Mouse (Mus musculus): ENCODE measurements around the gene Pnma1.

The Pnma1 gene

GRCm38 (mm10) chr12:84154786-84155522, 6.7 kb upstream of the Pnma1 start:
- peak; percentile 78 for DNase-seq (ENCODE audit: low spot score)

DNA sequence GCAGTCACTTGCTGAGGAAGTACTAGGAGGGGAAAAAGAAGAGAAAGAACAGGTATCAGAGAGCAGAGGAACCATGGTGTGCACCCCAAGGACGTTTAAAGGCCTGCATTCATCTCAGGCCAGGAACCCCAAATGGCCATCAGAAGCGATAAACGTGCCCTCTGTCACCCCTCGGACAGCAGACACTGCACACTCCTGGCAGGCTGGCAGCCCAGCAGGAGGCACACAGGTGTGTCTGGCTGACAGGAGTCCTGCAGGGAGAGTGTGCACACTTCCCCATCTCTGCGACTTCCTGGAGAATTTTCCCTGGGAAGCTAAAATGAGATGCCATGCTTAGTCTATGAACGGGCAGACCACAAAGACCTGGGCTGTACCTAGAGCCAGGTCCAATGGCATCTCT, 5.1 kb upstream of the Pnma1 start:
- DNase-seq (ENCODE audit: low spot score): no peak

- no peak for DNase-seq (ENCODE audit: low spot score)
These were observed 4.3 kb upstream of the Pnma1 start for GRCm38 (mm10) chr12:84152352-84153190.

- DNase-seq (ENCODE audit: low spot score): no peak
These were observed 3.6 kb upstream of the Pnma1 start for GRCm38 (mm10) chr12:84151911-84152310.

DNA sequence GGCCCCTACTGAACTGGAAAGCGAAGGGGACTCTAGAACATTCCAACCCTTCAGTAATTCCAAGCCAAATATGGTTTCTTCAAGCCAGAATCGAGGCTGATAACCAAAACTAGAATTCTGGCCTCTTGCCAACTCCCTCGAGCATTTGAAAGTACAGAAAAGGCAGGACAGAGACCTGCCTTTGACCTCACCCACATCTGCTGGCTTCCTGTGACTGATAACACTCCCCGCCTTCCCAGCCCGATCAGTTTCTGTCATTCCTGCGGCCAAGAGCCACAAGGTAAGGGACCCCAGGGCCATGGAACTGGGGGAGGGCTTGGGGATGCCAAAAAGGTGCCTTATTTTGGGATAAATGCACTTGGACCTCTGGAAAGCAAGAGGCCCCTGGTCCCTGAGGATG, 2.7 kb upstream of the Pnma1 start:
- no peak for DNase-seq (ENCODE audit: low spot score)

DNA sequence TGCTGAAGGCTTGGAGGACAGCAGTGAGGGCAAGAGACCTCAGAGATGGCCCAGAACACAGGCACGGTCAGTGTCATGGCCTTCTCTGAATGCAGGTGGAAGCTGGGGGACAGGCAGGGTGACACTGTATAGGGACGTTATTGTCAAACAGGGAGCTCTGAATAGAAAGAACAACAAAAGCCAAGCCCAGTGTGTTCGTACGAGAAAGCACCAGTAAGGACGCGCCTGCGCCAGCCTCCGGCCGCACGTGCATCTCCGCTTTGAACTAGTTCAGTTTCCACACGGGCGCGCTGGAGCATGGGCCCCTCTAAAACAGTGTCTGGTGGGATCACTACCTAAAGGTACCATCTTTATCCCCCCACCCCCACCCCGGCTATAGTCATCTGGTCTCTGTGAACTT, 1.7 kb upstream of the Pnma1 start:
- DNase-seq (ENCODE audit: low spot score): no peak

GRCm38 (mm10) chr12:84148622-84149012, 328 bp upstream of the Pnma1 start:
- no peak for DNase-seq (ENCODE audit: low spot score)

DNA sequence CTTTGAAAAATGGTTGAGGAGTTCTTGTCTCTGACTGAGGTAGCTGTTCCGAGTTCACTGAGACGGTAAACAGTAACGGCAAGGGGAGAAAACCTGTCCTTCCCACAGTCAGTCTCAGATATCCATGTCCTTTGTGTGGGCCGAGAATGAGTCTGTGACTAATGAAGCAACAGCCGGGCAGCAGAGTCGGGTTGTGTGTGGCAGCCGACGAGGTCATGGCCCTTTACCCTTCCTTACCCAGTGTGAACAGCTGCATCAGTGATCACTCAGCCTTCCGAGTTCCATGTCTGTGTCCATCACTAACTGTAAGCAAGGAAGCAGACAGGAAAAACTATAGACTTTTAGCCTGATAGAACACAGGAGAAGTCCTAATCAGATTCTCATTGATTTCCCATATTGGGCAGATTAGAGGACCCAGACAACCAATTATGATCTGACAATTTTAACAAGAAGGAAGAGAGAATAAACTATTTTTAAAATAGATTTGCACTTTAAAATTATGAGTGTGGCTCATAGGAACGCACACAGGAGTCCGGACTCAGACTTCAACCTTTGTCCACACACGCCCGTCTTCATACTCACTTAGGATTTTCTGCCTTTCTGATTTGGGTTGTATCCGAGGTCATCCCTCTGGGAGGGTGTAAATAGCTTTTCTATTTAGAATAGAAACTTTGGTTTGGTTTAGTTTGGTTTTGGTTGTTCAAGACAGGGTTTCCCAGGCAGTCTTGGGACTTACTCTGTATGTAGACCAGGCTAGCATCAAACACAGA, 5.8 kb downstream of the Pnma1 start:
- DNase-seq (ENCODE audit: low spot score): no peak

DNA sequence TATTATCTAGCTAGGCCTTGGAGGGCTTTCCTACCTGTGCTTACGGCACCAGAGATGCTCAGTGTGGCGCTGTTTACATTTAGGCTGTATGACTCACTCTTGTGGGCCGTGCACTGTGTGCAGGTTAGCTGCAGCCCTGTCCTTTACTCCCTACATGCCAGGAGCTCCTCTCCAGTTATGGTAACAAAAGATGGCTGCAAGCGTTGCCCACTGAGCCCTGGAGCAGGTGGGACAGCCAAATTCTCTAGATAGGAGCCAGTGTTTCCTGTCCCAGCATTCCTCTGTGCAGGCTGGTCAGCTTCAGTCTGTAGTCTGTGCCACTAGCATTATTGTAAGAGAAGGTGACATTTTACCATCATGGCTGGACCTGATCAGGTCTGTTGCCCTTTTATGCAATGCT, 7.0 kb downstream of the Pnma1 start:
- DNase-seq (ENCODE audit: low spot score): no peak

GRCm38 (mm10) chr12:84140135-84140534, 8.2 kb downstream of the Pnma1 start:
- DNase-seq (ENCODE audit: low spot score): no peak

GRCm38 (mm10) chr12:84137131-84137530, 11.2 kb downstream of the Pnma1 start:
- DNase-seq (ENCODE audit: low spot score): no peak

- DNase-seq (ENCODE audit: low spot score): peak; percentile 25
These were observed 16.0 kb downstream of the Pnma1 start for GRCm38 (mm10) chr12:84132265-84132664.

- DNase-seq (ENCODE audit: low spot score): peak; percentile 20
These were observed 18.4 kb downstream of the Pnma1 start for GRCm38 (mm10) chr12:84129931-84130330.

DNA sequence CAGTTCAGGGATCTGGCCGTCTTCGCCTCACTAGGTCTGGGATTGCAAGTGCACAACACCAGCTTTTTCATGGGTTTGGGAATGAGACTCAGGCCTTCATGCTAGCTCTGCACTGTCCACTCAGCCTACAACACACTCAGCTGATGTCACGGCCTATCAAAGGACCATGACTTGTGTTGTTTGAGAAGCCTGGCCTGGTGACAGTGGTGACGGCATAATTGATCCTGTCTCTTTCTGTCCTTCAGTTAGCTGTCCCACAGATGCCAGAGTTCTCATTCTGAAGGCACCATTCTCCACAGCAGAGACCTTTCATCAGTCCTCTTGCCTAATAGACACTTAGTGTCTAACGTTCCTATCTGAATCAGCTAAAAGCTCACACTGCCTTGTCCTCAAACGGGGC, 19.7 kb downstream of the Pnma1 start:
- DNase-seq (ENCODE audit: low spot score): no peak

DNA sequence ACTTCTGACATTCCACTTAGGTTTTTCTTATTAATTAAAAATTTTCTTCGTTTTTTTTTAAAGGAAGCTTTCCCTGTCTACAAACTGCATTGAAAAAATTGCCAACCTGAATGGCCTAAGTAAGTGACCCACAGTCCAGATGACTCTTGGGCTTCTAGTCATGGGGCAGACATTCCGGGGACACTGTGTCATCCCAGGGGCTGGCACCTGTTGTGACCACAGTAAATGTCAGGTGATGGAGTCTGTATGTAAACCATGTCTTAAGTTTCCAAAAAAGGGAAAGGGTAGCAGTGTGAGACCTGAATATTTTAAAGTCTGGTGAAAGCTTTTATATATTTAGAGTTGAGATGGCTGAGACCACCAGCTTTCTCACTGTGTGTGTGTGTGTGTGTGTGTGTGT, 21.4 kb downstream of the Pnma1 start:
- DNase-seq (ENCODE audit: low spot score): no peak

DNA sequence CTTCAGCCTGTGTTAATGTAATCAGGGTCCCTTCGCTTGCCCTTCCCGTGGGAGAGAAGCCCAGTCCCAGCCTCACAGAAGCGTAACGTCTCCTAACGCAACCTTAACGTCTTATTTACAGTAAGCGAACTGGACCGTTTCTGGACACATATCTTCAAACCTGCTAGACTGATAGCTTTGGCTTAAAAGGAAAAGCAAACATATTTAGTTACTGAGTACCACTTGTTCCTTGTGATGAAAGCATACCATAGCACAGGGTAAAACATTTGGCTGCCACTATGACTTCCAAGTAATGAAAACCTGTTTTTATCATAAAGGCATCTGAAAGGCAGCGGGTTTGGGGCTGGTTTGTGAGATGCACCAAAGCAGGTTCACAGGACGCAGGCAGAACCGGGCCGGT, 22.4 kb downstream of the Pnma1 start:
- DNase-seq (ENCODE audit: low spot score): peak; percentile 65

DNA sequence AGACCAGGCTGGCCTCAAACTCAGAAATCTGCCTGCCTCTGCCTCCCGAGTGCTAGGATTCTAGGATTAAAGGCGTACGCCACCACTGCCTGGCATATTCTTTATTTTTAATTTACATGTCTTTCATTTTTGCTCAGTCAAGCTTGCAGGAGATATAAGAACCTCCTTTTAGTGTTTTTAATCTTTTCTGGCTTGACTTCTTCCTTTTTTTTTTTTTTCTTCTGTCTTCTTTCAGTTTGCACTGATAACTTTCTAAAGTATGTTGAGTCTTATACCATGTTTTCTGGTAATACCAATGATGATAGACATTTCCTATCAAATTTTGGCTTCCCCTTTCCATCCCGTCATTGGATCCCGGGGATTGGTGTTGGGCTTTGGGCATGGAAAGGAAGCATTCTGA, 28.7 kb downstream of the Pnma1 start:
- DNase-seq (ENCODE audit: low spot score): no peak

DNA sequence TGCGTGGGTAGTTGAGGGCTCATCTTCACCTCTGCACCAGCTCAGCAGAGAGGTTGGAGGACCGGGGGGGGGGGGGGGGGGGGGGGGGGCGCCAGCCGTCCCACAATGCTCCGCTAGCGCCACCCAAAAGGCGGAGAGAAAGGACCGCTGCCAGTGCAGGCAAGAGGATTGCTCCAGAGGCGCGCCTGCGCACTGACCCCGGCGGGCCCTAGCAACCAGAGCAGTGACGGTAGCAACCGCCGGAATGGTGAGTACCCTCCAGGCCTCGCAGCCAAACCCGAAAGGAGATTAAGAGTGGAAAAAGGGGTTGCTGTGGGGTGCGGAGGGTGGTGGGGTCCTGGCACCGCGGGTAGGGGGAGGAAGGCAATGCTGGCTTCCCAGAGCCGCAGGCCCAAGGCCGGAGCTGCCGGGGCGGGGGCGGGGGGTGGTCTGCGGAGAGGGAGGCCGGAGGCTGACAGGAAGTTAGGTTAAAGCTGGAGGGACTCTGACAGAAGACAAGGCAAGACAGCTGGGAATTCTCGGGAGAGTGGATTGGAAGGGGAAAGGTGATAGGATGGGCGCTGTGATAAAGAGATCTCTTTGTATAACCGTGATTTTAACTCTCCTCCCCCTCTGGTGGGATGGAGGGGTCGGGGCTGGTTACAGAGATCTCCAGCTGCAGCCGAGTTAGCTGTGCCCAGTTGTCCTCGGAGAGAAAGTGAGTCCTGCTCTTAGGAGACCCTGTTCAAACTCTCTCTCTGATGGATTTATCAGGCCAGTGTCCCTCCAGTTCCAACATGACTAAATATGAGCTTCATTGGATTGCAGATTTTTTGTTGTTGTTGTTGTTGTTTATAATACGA, 33.9 kb downstream of the Pnma1 start, which contains the start of gene Dnal1:
Gene Dnal1, plus strand, starts transcription at position 214 of the 842 bp plus-strand sequence.
- DNase-seq (ENCODE audit: low spot score): peak; percentile 92

- DNase-seq (ENCODE audit: low spot score): no peak
These were observed 34.6 kb downstream of the Pnma1 start for GRCm38 (mm10) chr12:84113676-84114075.

DNA sequence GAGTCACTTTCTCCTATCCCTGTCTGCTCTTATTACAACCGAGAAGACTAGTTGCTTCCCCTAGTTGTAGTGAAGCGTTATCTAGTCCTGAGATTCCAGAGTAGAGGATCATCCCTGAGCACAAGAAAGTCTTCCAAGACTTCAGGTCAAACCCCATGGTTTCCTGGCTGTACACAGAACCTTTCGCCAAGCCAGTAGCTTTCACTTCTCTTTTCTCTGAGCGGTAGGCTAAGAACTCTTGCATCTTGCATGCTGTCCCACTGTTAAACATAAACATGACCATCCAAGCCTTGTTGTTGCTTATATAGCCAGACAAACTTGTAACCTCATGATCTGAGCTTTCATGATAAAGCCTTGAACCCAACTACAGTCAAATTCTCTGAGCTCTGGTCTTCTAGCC, 37.5 kb downstream of the Pnma1 start:
- no peak for DNase-seq (ENCODE audit: low spot score)

DNA sequence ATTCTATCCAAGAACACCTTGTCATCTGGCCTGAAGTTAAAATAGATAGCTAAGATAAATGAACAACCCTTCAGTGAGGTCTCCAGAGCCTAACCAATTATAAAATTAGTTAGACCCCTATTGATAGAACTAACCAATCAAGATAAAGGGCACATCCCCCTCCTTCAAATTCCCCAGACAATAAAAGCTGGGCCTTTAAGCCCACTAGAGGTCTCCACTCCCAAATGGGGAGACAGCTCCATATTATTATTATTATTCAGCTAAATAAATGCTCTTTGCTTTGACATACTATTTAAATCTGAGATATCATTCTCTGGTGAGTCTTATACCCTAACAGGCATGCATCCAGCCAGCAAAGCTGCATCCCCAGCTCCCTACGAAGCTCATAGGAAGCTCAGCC, 38.4 kb downstream of the Pnma1 start:
- DNase-seq (ENCODE audit: low spot score): no peak

- no peak for DNase-seq (ENCODE audit: low spot score)
These were observed 40.6 kb downstream of the Pnma1 start for GRCm38 (mm10) chr12:84107692-84108091.

All from lung, postnatal 25 days (tissue).